Mouse (Mus musculus): ENCODE results near the gene Comtd1. TPM values are rescaled to one million over a fixed set of nuclear protein-coding genes. Genes with fewer than 3 reads are reported as not detected.

Comtd1 gene
- polyA plus RNA-seq, 1 experiment: 19.9 TPM

DNA sequence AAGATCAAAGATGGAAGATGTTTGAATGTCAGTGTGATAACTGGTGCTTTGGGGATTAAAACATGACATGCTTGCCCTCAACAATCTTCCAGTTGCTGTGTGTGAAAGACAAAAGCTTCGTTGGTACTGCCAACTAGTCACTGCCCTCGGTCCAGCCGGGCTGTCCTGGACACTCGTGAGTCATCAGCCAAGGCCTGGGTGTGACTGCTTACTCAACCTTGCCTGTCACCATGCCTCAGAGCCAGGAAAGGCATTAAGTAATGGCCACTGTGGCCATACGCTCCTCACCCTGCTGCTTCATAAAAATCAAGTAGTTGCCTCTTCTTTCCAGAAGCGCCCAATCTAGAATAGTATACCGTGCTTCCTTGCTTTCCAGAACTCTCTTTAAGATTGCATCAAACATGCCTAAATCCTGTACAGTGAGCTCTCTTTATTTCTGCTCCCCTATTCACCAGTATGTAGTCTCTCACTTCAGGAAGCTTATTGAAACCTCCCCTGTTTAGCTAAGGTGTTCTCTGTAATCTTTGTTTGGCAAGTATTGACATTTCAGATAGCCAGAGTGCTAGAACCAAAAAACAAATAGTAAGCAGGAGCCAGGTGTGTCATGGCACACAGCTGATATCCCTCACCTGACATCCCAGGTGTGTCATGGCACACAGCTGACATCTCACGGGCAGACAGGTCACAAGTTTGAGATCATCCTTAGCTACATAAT is 40.4 kb downstream of the Comtd1 start:
- TF ChIP-seq POLR2A (IDR thresholded peaks at IDR 0.05; ENCODE audit: control insufficient read depth, extremely low read depth, insufficient read depth, low read length, poor library complexity): no peak
- TF ChIP-seq CTCF (IDR thresholded peaks at IDR 0.05; ENCODE audit: borderline replicate concordance, control insufficient read depth, extremely low read depth, insufficient read depth, low read length, poor library complexity): no peak
- no peak overlapping the region for H3K27ac ChIP-seq (ENCODE audit: control insufficient read depth, insufficient read depth, low read length)

DNA sequence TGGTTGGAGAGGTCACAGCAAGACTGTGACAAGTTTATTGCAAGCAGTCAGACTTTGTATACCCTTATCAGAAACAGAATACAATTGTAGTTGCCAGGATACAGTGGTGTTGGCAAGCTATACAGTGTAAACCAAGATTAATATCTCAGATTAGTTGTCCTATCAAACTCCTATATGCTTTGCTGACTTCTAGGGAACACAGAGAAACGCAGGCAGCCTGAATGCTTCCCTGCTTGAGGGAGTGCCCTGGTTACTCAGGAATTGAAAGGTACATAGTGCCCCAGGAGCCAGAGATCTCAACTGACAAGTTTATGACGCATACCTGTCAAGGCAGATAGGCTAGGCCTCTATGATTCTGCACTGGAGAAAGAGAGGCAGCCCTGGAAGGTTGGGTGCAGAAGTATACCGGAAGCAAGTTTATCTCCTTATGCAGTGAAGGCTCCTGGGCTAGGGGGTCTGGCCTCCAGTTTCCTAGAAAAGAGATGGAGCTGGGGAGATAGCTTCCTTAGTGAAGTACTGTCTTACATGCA is 42.1 kb downstream of the Comtd1 start:
- Histone ChIP-seq H3K4me3 (ENCODE audit: control insufficient read depth, insufficient read depth, low read length) (no peak overlapping the region), H3K4me1 (replicated peaks; ENCODE audit: control insufficient read depth, insufficient read depth, low read length) (peaks cover 5% of the 10 kb centered on the region), H3K27ac (ENCODE audit: control insufficient read depth, insufficient read depth, low read length) (no peak overlapping the region), H3K36me3 (ENCODE audit: control insufficient read depth, insufficient read depth, low read length) (no peaks in the 10 kb centered on the region), H3K27me3 (ENCODE audit: control insufficient read depth, insufficient read depth, low read length) (no peaks in the 10 kb centered on the region)
- no peak for DNase-seq
- 94% methylated on average over 3 of the region's 3 CpGs for WGBS
- no peak for TF ChIP-seq CTCF (IDR thresholded peaks at IDR 0.05; ENCODE audit: borderline replicate concordance, control insufficient read depth, extremely low read depth, insufficient read depth, low read length, poor library complexity)
- no peak for TF ChIP-seq POLR2A (IDR thresholded peaks at IDR 0.05; ENCODE audit: control insufficient read depth, extremely low read depth, insufficient read depth, low read length, poor library complexity)

More for the DNA sequence above, 40.4 kb downstream of the Comtd1 start:
- DNase-seq: no peak
- peaks cover 6% of the 10 kb centered on the region for H3K4me1 ChIP-seq (replicated peaks; ENCODE audit: control insufficient read depth, insufficient read depth, low read length)
- WGBS: 94% methylated on average over 8 of the region's 8 CpGs
- H3K4me3 ChIP-seq (ENCODE audit: control insufficient read depth, insufficient read depth, low read length): no peak overlapping the region
- no peaks in the 10 kb centered on the region for H3K36me3 ChIP-seq (ENCODE audit: control insufficient read depth, insufficient read depth, low read length)
- H3K27me3 ChIP-seq (ENCODE audit: control insufficient read depth, insufficient read depth, low read length): no peaks in the 10 kb centered on the region

DNA sequence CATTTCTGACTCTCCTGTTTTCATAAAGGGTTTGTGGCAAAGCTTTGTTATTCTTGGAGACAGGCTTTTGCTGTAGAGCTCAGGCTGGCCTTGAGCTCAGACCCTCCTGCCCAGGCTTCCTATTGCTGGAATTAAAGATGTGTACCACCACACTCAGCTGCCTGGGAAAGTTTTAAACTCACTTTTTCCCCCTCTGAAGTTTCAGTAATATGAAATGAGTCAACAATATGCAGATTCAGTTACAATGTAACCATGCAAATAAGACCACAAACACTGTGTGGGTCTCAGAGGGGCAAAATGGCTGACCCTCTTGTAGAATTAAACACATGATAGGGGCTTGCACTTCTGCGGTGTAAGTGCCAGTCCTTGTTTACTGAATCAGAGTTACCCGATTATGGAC is 42.6 kb downstream of the Comtd1 start:
- H3K36me3 ChIP-seq (ENCODE audit: control insufficient read depth, insufficient read depth, low read length): no peaks in the 10 kb centered on the region
- H3K4me3 ChIP-seq (ENCODE audit: control insufficient read depth, insufficient read depth, low read length): no peak overlapping the region
- 99% methylated on average over 2 of the region's 2 CpGs for WGBS
- TF ChIP-seq POLR2A (IDR thresholded peaks at IDR 0.05; ENCODE audit: control insufficient read depth, extremely low read depth, insufficient read depth, low read length, poor library complexity) (no peak), CTCF (IDR thresholded peaks at IDR 0.05; ENCODE audit: borderline replicate concordance, control insufficient read depth, extremely low read depth, insufficient read depth, low read length, poor library complexity) (no peak)
- no peak for DNase-seq
- H3K27me3 ChIP-seq (ENCODE audit: control insufficient read depth, insufficient read depth, low read length): no peaks in the 10 kb centered on the region
- H3K4me1 ChIP-seq (replicated peaks; ENCODE audit: control insufficient read depth, insufficient read depth, low read length): peaks cover under 1% of the 10 kb centered on the region; the same call in 1 of the 2 replicates
- no peak overlapping the region for H3K27ac ChIP-seq (ENCODE audit: control insufficient read depth, insufficient read depth, low read length)

DNA sequence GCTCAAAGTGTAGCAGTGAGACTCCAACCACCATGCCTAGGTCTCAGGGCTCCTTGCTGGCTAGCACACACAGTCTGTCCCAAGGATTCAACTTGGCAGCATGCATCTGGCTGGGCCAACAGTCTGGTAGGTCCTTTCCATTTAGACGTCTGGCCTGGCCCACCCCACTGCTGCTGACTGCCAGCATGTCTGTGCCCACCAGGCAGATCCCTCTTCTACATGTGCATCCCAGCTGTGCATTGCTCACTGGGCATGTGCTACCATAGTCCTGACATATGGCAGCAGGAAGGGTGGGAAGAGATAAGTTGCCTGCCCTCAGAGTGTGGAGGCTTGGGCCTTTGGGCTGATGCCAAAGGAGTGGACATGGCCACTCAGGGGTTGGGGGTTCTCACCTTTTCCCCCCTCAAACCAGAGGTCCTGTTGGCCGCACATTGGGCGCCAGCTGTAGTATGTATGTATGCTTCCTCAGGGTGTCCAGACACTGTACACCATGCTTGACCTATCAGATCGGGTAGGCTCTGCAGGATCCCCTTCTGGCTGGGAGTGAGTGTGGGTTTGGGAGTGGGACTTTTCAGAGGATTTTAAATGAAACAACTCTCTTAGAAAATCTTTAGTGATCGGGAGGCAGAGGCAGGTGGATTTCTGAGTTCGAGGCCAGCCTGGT is 46.1 kb downstream of the Comtd1 start:
- no peak for TF ChIP-seq CTCF (IDR thresholded peaks at IDR 0.05; ENCODE audit: borderline replicate concordance, control insufficient read depth, extremely low read depth, insufficient read depth, low read length, poor library complexity)
- no peak for TF ChIP-seq POLR2A (IDR thresholded peaks at IDR 0.05; ENCODE audit: control insufficient read depth, extremely low read depth, insufficient read depth, low read length, poor library complexity)
- Histone ChIP-seq H3K4me3 (ENCODE audit: control insufficient read depth, insufficient read depth, low read length) (no peak overlapping the region), H3K27ac (ENCODE audit: control insufficient read depth, insufficient read depth, low read length) (no peak overlapping the region), H3K36me3 (ENCODE audit: control insufficient read depth, insufficient read depth, low read length) (no peaks in the 10 kb centered on the region), H3K4me1 (replicated peaks; ENCODE audit: control insufficient read depth, insufficient read depth, low read length) (no peaks in the 10 kb centered on the region), H3K27me3 (ENCODE audit: control insufficient read depth, insufficient read depth, low read length) (no peaks in the 10 kb centered on the region)
- WGBS: 98% methylated on average over 6 of the region's 6 CpGs
- no peak for DNase-seq

DNA sequence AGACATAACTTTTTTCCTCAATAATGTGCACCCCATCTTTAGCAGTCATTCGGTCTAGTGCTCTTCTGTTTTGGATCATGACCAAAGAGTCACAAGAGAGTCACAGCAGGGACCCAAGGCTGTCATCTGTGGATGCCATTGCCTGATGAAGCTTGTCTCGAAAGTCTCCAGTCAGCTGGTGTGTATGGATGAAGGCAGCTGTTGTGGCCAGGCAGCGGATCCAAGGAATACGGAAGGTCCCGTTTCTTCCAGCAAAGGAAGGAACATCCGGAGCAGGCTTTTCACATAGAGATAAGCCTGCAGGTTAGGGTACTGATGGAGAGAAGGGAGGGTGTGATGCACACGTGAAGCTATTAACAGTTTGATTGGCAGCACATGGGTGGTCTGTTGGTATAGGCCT is 47.2 kb downstream of the Comtd1 start:
- 96% methylated on average over 7 of the region's 7 CpGs for WGBS
- H3K36me3 ChIP-seq (ENCODE audit: control insufficient read depth, insufficient read depth, low read length): no peaks in the 10 kb centered on the region
- H3K27me3 ChIP-seq (ENCODE audit: control insufficient read depth, insufficient read depth, low read length): no peaks in the 10 kb centered on the region
- TF ChIP-seq CTCF (IDR thresholded peaks at IDR 0.05; ENCODE audit: borderline replicate concordance, control insufficient read depth, extremely low read depth, insufficient read depth, low read length, poor library complexity): no peak
- TF ChIP-seq POLR2A (IDR thresholded peaks at IDR 0.05; ENCODE audit: control insufficient read depth, extremely low read depth, insufficient read depth, low read length, poor library complexity): no peak
- no peak overlapping the region for H3K4me3 ChIP-seq (ENCODE audit: control insufficient read depth, insufficient read depth, low read length)
- H3K4me1 ChIP-seq (replicated peaks; ENCODE audit: control insufficient read depth, insufficient read depth, low read length): no peaks in the 10 kb centered on the region
- DNase-seq: no peak
- H3K27ac ChIP-seq (ENCODE audit: control insufficient read depth, insufficient read depth, low read length): no peak overlapping the region

DNA sequence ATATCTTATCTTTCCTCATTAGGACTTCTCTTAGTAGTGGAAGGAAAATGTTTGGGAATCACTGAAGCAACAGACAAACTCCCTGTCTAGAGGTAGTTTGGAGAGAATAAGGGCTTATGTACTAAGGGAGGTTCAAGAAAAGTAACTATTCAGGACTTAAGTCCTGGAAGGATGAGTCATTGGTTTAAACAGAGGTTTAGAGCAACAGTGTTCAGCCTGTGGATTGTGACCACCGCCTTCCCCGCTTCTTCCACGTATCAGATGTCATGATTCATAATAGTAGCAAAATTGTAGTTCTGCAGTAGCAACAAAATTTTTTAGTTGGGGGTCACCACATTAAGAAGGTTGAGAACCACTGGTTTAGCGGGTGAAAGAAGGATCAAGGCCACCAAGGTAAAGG is 48.1 kb downstream of the Comtd1 start:
- TF ChIP-seq POLR2A (IDR thresholded peaks at IDR 0.05; ENCODE audit: control insufficient read depth, extremely low read depth, insufficient read depth, low read length, poor library complexity): no peak
- TF ChIP-seq CTCF (IDR thresholded peaks at IDR 0.05; ENCODE audit: borderline replicate concordance, control insufficient read depth, extremely low read depth, insufficient read depth, low read length, poor library complexity): no peak
- 99% methylated on average over 4 of the region's 4 CpGs for WGBS
- DNase-seq: no peak
- H3K27ac ChIP-seq (ENCODE audit: control insufficient read depth, insufficient read depth, low read length): no peak overlapping the region
- H3K27me3 ChIP-seq (ENCODE audit: control insufficient read depth, insufficient read depth, low read length): no peaks in the 10 kb centered on the region
- H3K4me3 ChIP-seq (ENCODE audit: control insufficient read depth, insufficient read depth, low read length): no peak overlapping the region
- H3K4me1 ChIP-seq (replicated peaks; ENCODE audit: control insufficient read depth, insufficient read depth, low read length): no peaks in the 10 kb centered on the region
- no peaks in the 10 kb centered on the region for H3K36me3 ChIP-seq (ENCODE audit: control insufficient read depth, insufficient read depth, low read length)

Other genes starting within 250 kb of the Comtd1 start
- 0.24 TPM in 1 of 2 replicates, not detected in the other for gene Dupd1, start 134.4 kb downstream of the Comtd1 start, polyA plus RNA-seq (2012; rRNA removed)
- 12.1 and 13.3 TPM in 2 replicates for gene Samd8, start 98.4 kb downstream of the Comtd1 start, polyA plus RNA-seq (2012; rRNA removed)
- 0.20 and 0.75 TPM in 2 replicates for gene Dusp13, start 97.8 kb downstream of the Comtd1 start, polyA plus RNA-seq (2012; rRNA removed)
- gene Vdac2, start 23.7 kb downstream of the Comtd1 start, polyA plus RNA-seq (2012; rRNA removed): 109 and 118 TPM in 2 replicates
- gene Zfp503, start 140.6 kb upstream of the Comtd1 start, polyA plus RNA-seq (2012; rRNA removed): 8.1 and 8.4 TPM in 2 replicates
- gene Lrmda, start 170.7 kb upstream of the Comtd1 start, polyA plus RNA-seq (2012; rRNA removed): 0.51 and 0.68 TPM in 2 replicates

Measured in thymus, adult 2 months (tissue).